Mouse (Mus musculus) hindbrain, embryonic 14.5 days (tissue): ENCODE data around the gene Ift20. TPM values are rescaled to one million over a fixed set of nuclear protein-coding genes. Genes with fewer than 3 reads are reported as not detected.

Experiments
- polyA plus RNA-seq: library from polyadenylated mRNA; unstranded; fragments of >200 nt; fragmentation: Nextera tagmentation; extraction: Ambion mirVana; gene quantifications from 2 replicates; pipeline ENCODE4 v1.2.1, GENCODE M21; 2014

Gene Ift20
- polyA plus RNA-seq, 1 experiment from 2014 or later: 123 TPM

Other genes starting within 250 kb of the Ift20 start
- gene BC030499, start 245.5 kb upstream of the Ift20 start, polyA plus RNA-seq: 0.16 and 0.35 TPM in 2 replicates
- gene Spag5, start 234.8 kb upstream of the Ift20 start, polyA plus RNA-seq: 5.6 and 9.2 TPM in 2 replicates
- gene Aldoc, start 213.4 kb upstream of the Ift20 start, polyA plus RNA-seq: 278 and 292 TPM in 2 replicates
- gene Pigs, start 207.9 kb upstream of the Ift20 start, polyA plus RNA-seq: 76.4 and 76.5 TPM in 2 replicates
- 82.6 and 95.8 TPM in 2 replicates for gene Unc119, start 192.9 kb upstream of the Ift20 start, polyA plus RNA-seq
- not detected in 2 replicates for gene Foxn1, start 149.8 kb upstream of the Ift20 start, polyA plus RNA-seq
- not detected in 2 replicates for gene Slc13a2, start 114.1 kb upstream of the Ift20 start, polyA plus RNA-seq
- 25.2 and 25.5 TPM in 2 replicates for gene Slc46a1, start 70.7 kb upstream of the Ift20 start, polyA plus RNA-seq
- gene Sarm1, start 38.6 kb upstream of the Ift20 start, polyA plus RNA-seq: 52.0 and 55.1 TPM in 2 replicates
- gene Vtn, start 37.3 kb upstream of the Ift20 start, polyA plus RNA-seq: 178 and 201 TPM in 2 replicates
- 0.21 TPM in 1 of 2 replicates, not detected in the other for gene Sebox, start 32.9 kb upstream of the Ift20 start, polyA plus RNA-seq
- gene Tmem199, start 24.2 kb upstream of the Ift20 start, polyA plus RNA-seq: 96.1 and 101 TPM in 2 replicates
- 168 and 176 TPM in 2 replicates for gene Poldip2, start 24.2 kb upstream of the Ift20 start, polyA plus RNA-seq
- gene Tnfaip1, start within 50 bp of the Ift20 start, polyA plus RNA-seq: 59.2 and 64.0 TPM in 2 replicates
- gene Tmem97, start 14.4 kb downstream of the Ift20 start, polyA plus RNA-seq: 38.2 and 49.3 TPM in 2 replicates
- gene Nlk, start 161.0 kb downstream of the Ift20 start, polyA plus RNA-seq: 27.4 and 29.3 TPM in 2 replicates
- gene Ccnq, start 215.4 kb downstream of the Ift20 start, polyA plus RNA-seq: 31.8 and 32.0 TPM in 2 replicates